Mouse (Mus musculus) MEL (cell line): ENCODE results near the gene Slc13a3. TPM values are rescaled to one million over a fixed set of nuclear protein-coding genes. Genes with fewer than 3 reads are reported as not detected.

Experiments
- DNase-seq: peaks from one replicate; pipeline ENCODE4 v3.0.0; 2011; ENCODE audit warnings: low read depth, low spot score
- H3K27ac ChIP-seq: 2 replicates; pipeline ENCODE4 v1.5.1; 2012; ENCODE audit warnings: low read depth, mild to moderate bottlenecking, control low read depth, low read length, moderate library complexity; ENCODE audit not compliant: control insufficient read depth
- H3K27me3 ChIP-seq, 2 experiments: fragments of 150-350 bp in 1 of 2; sonication (generic) in 1 of 2; 2 replicates each; pipeline ENCODE4 v1.6.1; 2012; ENCODE audit warnings: low read length in 2 of 2, mild to moderate bottlenecking in 2 of 2, improper control_type of control experiment in 1 of 2, moderate library complexity in 1 of 2; ENCODE audit not compliant: insufficient read depth in 2 of 2, control insufficient read depth in 1 of 2
- H3K36me3 ChIP-seq, 2 experiments: 2 replicates each; pipeline ENCODE4 v1.6.1; 2012 to 2014; ENCODE audit warnings: low read length in 2 of 2, improper control_type of control experiment in 1 of 2, inconsistent platforms in 1 of 2, mild to moderate bottlenecking in 1 of 2; ENCODE audit not compliant: insufficient read depth in 2 of 2, control insufficient read depth in 1 of 2
- H3K4me1 ChIP-seq, 2 experiments: fragments of 150-350 bp in 1 of 2; sonication (generic) in 1 of 2; 2 replicates each; pipeline ENCODE4 v1.6.1; 2012; ENCODE audit warnings: low read length in 2 of 2, improper control_type of control experiment in 1 of 2, mild to moderate bottlenecking in 1 of 2; ENCODE audit not compliant: insufficient read depth in 2 of 2, control insufficient read depth in 1 of 2
- H3K4me3 ChIP-seq, 2 experiments: fragments of 150-350 bp in 1 of 2; sonication (generic) in 1 of 2; 2 replicates each; pipeline ENCODE4 v1.5.1; 2012; ENCODE audit warnings: low read depth in 2 of 2, low read length in 2 of 2, mild to moderate bottlenecking in 2 of 2, moderate library complexity in 2 of 2, control low read depth in 1 of 2, improper control_type of control experiment in 1 of 2; ENCODE audit not compliant: control insufficient read depth in 1 of 2, insufficient read depth in 1 of 2
- H3K79me2 ChIP-seq: 2 replicates; pipeline ENCODE4 v1.6.1; 2012; ENCODE audit warnings: mild to moderate bottlenecking, low read length, moderate library complexity; ENCODE audit not compliant: control insufficient read depth, poor library complexity, insufficient read depth
- H3K9ac ChIP-seq: 2 replicates; pipeline ENCODE4 v1.6.1; 2012; ENCODE audit warnings: low read depth, mild to moderate bottlenecking, control low read depth, low read length, moderate library complexity; ENCODE audit not compliant: control insufficient read depth, poor library complexity, severe bottlenecking
- H3K9me3 ChIP-seq: fragments of 150-350 bp; sonication (generic); replicated peaks from 2 replicates; pipeline ENCODE4 v1.6.1; 2012; ENCODE audit warnings: mild to moderate bottlenecking, low read length, improper control_type of control experiment, moderate library complexity; ENCODE audit not compliant: insufficient read depth
- CHD1 ChIP-seq: IDR thresholded peaks from 2 replicates; pipeline ENCODE4 v1.6.1; 2012; ENCODE audit warnings: low read depth, mild to moderate bottlenecking, inconsistent platforms, low read length, improper control_type of control experiment
- E2F4 ChIP-seq: IDR thresholded peaks from 2 replicates; pipeline ENCODE4 v1.6.1; 2011; ENCODE audit warnings: low read depth, low read length, improper control_type of control experiment, borderline replicate concordance
- ELF1 ChIP-seq: IDR thresholded peaks from 2 replicates; pipeline ENCODE4 v1.6.1; 2014; ENCODE audit warnings: low read depth, mild to moderate bottlenecking, inconsistent platforms, low read length, improper control_type of control experiment, moderate library complexity
- EP300 ChIP-seq, 2 experiments: IDR thresholded peaks; 2 replicates each; pipeline ENCODE4 v1.6.1; 2011; ENCODE audit warnings: improper control_type of control experiment in 2 of 2, low read length in 2 of 2, low read depth in 1 of 2, mild to moderate bottlenecking in 1 of 2
- ETS1 ChIP-seq: IDR thresholded peaks from 2 replicates; pipeline ENCODE4 v1.6.1; 2012; ENCODE audit warnings: low read depth, mild to moderate bottlenecking, inconsistent platforms, low read length, improper control_type of control experiment, moderate library complexity
- GABPA ChIP-seq: IDR thresholded peaks from 2 replicates; pipeline ENCODE4 v1.6.1; 2012; ENCODE audit warnings: low read depth, mild to moderate bottlenecking, inconsistent platforms, low read length, improper control_type of control experiment, moderate library complexity
- KAT2A ChIP-seq: conservative IDR thresholded peaks from 2 replicates; pipeline ENCODE4 v1.6.1; 2012; ENCODE audit warnings: low read depth, low read length, improper control_type of control experiment, inconsistent platforms
- MEF2A ChIP-seq: IDR thresholded peaks from 2 replicates; pipeline ENCODE4 v1.6.1; 2014; ENCODE audit warnings: low read depth, mild to moderate bottlenecking, inconsistent platforms, low read length, improper control_type of control experiment; ENCODE audit not compliant: poor library complexity, insufficient replicate concordance, severe bottlenecking; ENCODE audit errors: extremely low read depth
- MYB ChIP-seq: IDR thresholded peaks from 2 replicates; pipeline ENCODE4 v1.6.1; 2011; ENCODE audit warnings: mild to moderate bottlenecking, low read depth, low read length, improper control_type of control experiment
- MYC ChIP-seq: IDR thresholded peaks from 2 replicates; pipeline ENCODE4 v1.6.1; 2011; ENCODE audit warnings: low read depth, mild to moderate bottlenecking, low read length, improper control_type of control experiment, moderate library complexity
- NELFE ChIP-seq: IDR thresholded peaks from 2 replicates; pipeline ENCODE4 v1.6.1; 2011; ENCODE audit warnings: low read depth, low read length, improper control_type of control experiment
- NRF1 ChIP-seq: IDR thresholded peaks from 2 replicates; pipeline ENCODE4 v1.6.1; 2014; ENCODE audit warnings: low read depth, mild to moderate bottlenecking, inconsistent platforms, low read length, improper control_type of control experiment, moderate library complexity; ENCODE audit not compliant: poor library complexity, insufficient read depth, severe bottlenecking
- POLR2A ChIP-seq, 2 experiments: IDR thresholded peaks; 2 replicates each; pipeline ENCODE4 v1.6.1; 2011 to 2012; ENCODE audit warnings: low read length in 2 of 2, mild to moderate bottlenecking in 2 of 2, control low read depth in 1 of 2, improper control_type of control experiment in 1 of 2, low read depth in 1 of 2, moderate library complexity in 1 of 2; ENCODE audit not compliant: control insufficient read depth in 1 of 2, insufficient read depth in 1 of 2, poor library complexity in 1 of 2
- POLR2AphosphoS2 ChIP-seq: IDR thresholded peaks from 2 replicates; pipeline ENCODE4 v1.6.1; 2011; ENCODE audit warnings: low read length, improper control_type of control experiment
- RAD21 ChIP-seq: IDR thresholded peaks from 2 replicates; pipeline ENCODE4 v1.6.1; 2011; ENCODE audit warnings: mild to moderate bottlenecking, low read depth, low read length, improper control_type of control experiment
- RCOR1 ChIP-seq: IDR thresholded peaks from 2 replicates; pipeline ENCODE4 v1.6.1; 2012; ENCODE audit warnings: low read depth, mild to moderate bottlenecking, inconsistent platforms, low read length, improper control_type of control experiment
- SIN3A ChIP-seq: IDR thresholded peaks from 2 replicates; pipeline ENCODE4 v1.6.1; 2012; ENCODE audit warnings: low read length, improper control_type of control experiment, inconsistent platforms
- TAL1 ChIP-seq: IDR thresholded peaks from 2 replicates; pipeline ENCODE4 v1.6.1; 2012; ENCODE audit warnings: mild to moderate bottlenecking, inconsistent platforms, low read length, moderate library complexity, mixed read lengths
- USF2 ChIP-seq, 2 experiments: IDR thresholded peaks; 2 replicates each; pipeline ENCODE4 v1.6.1; 2011 to 2012; ENCODE audit warnings: improper control_type of control experiment in 2 of 2, low read length in 2 of 2, borderline replicate concordance in 1 of 2, inconsistent platforms in 1 of 2, low read depth in 1 of 2, mild to moderate bottlenecking in 1 of 2; ENCODE audit not compliant: insufficient read depth in 1 of 2
- ZKSCAN1 ChIP-seq: IDR thresholded peaks from 2 replicates; pipeline ENCODE4 v1.6.1; 2012; ENCODE audit warnings: low read depth, mild to moderate bottlenecking, inconsistent platforms, low read length, improper control_type of control experiment, moderate library complexity
- polyA plus RNA-seq, 2 experiments: library from polyadenylated mRNA; stranded (reverse) in 1 of 2; unstranded in 1 of 2; fragments of >175 nt in 1 of 2; fragments of >200 nt in 1 of 2; gene quantifications; 2 replicates each; pipeline versions ENCODE4 v1.2.1 to v1.2.4; 2012; ENCODE audit warnings: low replicate concordance in 2 of 2, low read depth in 1 of 2; ENCODE audit not compliant: insufficient read length in 2 of 2, insufficient read depth in 1 of 2, missing spikeins in 1 of 2
- total RNA-seq: library from RNA; depleted of rRNA; stranded (reverse); fragments of 300-350 nt; gene quantifications from 2 replicates; pipeline ENCODE4 v1.2.3, GENCODE M21; 2012

Slc13a3 gene
- total and polyA plus RNA-seq, 3 experiments, result not detected

- peaks cover 0 to 1% of the 10 kb centered on the region in 2 experiments; a peak in 1 of 4 replicates for H3K27me3 ChIP-seq
- H3K79me2 ChIP-seq, result no peaks in the 10 kb centered on the region
- no peaks in the 10 kb centered on the region for H3K9me3 ChIP-seq
- H3K36me3 ChIP-seq, result no peaks in the 10 kb centered on the region
- H3K27ac ChIP-seq, result no peak overlapping the region
- H3K9ac ChIP-seq, result no peak overlapping the region
- no peak for DNase-seq
- no peaks in the 10 kb centered on the region for H3K4me1 ChIP-seq
- no peak overlapping the region for H3K4me3 ChIP-seq
- no peak for TF ChIP-seq POLR2A (IDR thresholded peaks at IDR 0.05; ENCODE audit: control insufficient read depth in 1 of 2, insufficient read depth in 1 of 2, low read depth in 1 of 2, low read length in 2 of 2, poor library complexity in 1 of 2)
- no peak for TF ChIP-seq KAT2A
- no peak for TF ChIP-seq CHD1
- TF ChIP-seq POLR2AphosphoS2, result no peak
- no peak for TF ChIP-seq TAL1
- TF ChIP-seq USF2 (IDR thresholded peaks at IDR 0.05; ENCODE audit: borderline replicate concordance in 1 of 2, insufficient read depth in 1 of 2, low read depth in 1 of 2, low read length in 2 of 2), result no peak
- TF ChIP-seq RCOR1, result no peak
- no peak for TF ChIP-seq SIN3A
- TF ChIP-seq RAD21, result no peak
- no peak for TF ChIP-seq GABPA
- no peak for TF ChIP-seq MYB
- TF ChIP-seq E2F4, result no peak
- TF ChIP-seq NRF1, result no peak
Measured at GRCm38 (mm10) chr2:165389299-165389952, 83.6 kb downstream of the Slc13a3 start.

GRCm38 (mm10) chr2:165387844-165388495, 85.1 kb downstream of the Slc13a3 start, which contains the start of gene Zfp334:
TSS of gene Zfp334 (minus strand) at chr2:165388259.
- no peaks in the 10 kb centered on the region for H3K36me3 ChIP-seq
- no peak within 1 kb of the TSS for H3K27ac ChIP-seq
- TF ChIP-seq MYC, result no peak
- no peak for TF ChIP-seq RAD21
- TF ChIP-seq TAL1, result no peak
- no peak for TF ChIP-seq NELFE
- no peak for TF ChIP-seq ELF1
- no peak for TF ChIP-seq MEF2A
- no peak for TF ChIP-seq ZKSCAN1
- TF ChIP-seq EP300 (IDR thresholded peaks at IDR 0.05; ENCODE audit: low read depth in 1 of 2, low read length in 2 of 2), result no peak
- TF ChIP-seq ETS1, result no peak
- H3K4me1 ChIP-seq, result no peaks in the 10 kb centered on the region
- no peak within 1 kb of the TSS for H3K4me3 ChIP-seq
- no peaks in the 10 kb centered on the region for H3K79me2 ChIP-seq
- no peak for DNase-seq
- no peaks in the 10 kb centered on the region; a peak in 1 of 4 replicates for H3K27me3 ChIP-seq
- H3K9ac ChIP-seq, result no peak within 1 kb of the TSS
- H3K9me3 ChIP-seq, result no peaks in the 10 kb centered on the region
